Mouse (Mus musculus): Measurements from ENCODE around the gene Cacfd1.

Gene Cacfd1

GRCm38 (mm10) chr2:27027618-27028436 lies 18.1 kb downstream of the Cacfd1 start, which contains the start of gene Slc2a6:
Gene Slc2a6 (minus strand): TSS chr2:27027998.
- DNase-seq (ENCODE audit: low spot score), result peak; percentile 91

GRCm38 (mm10) chr2:27028437-27029015 lies 18.8 kb downstream of the Cacfd1 start:
- DNase-seq (ENCODE audit: low spot score), result no peak

GRCm38 (mm10) chr2:27032361-27032760 lies 22.6 kb downstream of the Cacfd1 start:
- no peak for DNase-seq (ENCODE audit: low spot score)

- no peak for DNase-seq (ENCODE audit: low spot score)
Observed at GRCm38 (mm10) chr2:27036003-27036402, 26.3 kb downstream of the Cacfd1 start.

GRCm38 (mm10) chr2:27037008-27037407 lies 27.3 kb downstream of the Cacfd1 start:
- no peak for DNase-seq (ENCODE audit: low spot score)

GRCm38 (mm10) chr2:27038596-27038995 lies 28.9 kb downstream of the Cacfd1 start:
- DNase-seq (ENCODE audit: low spot score), result peak; percentile 92

GRCm38 (mm10) chr2:27039286-27039685 lies 29.6 kb downstream of the Cacfd1 start:
- peak; percentile 41 for DNase-seq (ENCODE audit: low spot score)

GRCm38 (mm10) chr2:27042131-27042844 lies 32.6 kb downstream of the Cacfd1 start:
- no peak for DNase-seq (ENCODE audit: low spot score)

- peak; percentile 89 for DNase-seq (ENCODE audit: low spot score)
Observed at GRCm38 (mm10) chr2:27043461-27043860, 33.7 kb downstream of the Cacfd1 start.

- DNase-seq (ENCODE audit: low spot score), result no peak
Observed at GRCm38 (mm10) chr2:27044166-27044565, 34.4 kb downstream of the Cacfd1 start.

GRCm38 (mm10) chr2:27044641-27045040 lies 34.9 kb downstream of the Cacfd1 start:
- no peak for DNase-seq (ENCODE audit: low spot score)

- no peak for DNase-seq (ENCODE audit: low spot score)
Observed at GRCm38 (mm10) chr2:27045979-27046770, 36.4 kb downstream of the Cacfd1 start.

- DNase-seq (ENCODE audit: low spot score), result no peak
Observed at GRCm38 (mm10) chr2:27049408-27049807, 39.7 kb downstream of the Cacfd1 start.

GRCm38 (mm10) chr2:27058251-27058650 lies 48.5 kb downstream of the Cacfd1 start:
- DNase-seq (ENCODE audit: low spot score), result no peak

- DNase-seq (ENCODE audit: low spot score), result no peak
Observed at GRCm38 (mm10) chr2:27058751-27059150, 49.0 kb downstream of the Cacfd1 start.

GRCm38 (mm10) chr2:27059187-27059586 lies 49.5 kb downstream of the Cacfd1 start:
- no peak for DNase-seq (ENCODE audit: low spot score)

- no peak for DNase-seq (ENCODE audit: low spot score)
Observed at GRCm38 (mm10) chr2:27067124-27067523, 57.4 kb downstream of the Cacfd1 start.

- DNase-seq (ENCODE audit: low spot score), result no peak
Observed at GRCm38 (mm10) chr2:27067996-27068395, 58.3 kb downstream of the Cacfd1 start.

- no peak for DNase-seq (ENCODE audit: low spot score)
Observed at GRCm38 (mm10) chr2:27069646-27070045, 59.9 kb downstream of the Cacfd1 start.

GRCm38 (mm10) chr2:27070247-27070813 lies 60.6 kb downstream of the Cacfd1 start:
- DNase-seq (ENCODE audit: low spot score), result no peak

All from embryo, embryonic 10.5 days (tissue).